Mouse (Mus musculus) hindbrain, embryonic 11.5 days (tissue): Measurements from ENCODE around the gene Miga1. TPM values are rescaled to one million over a fixed set of nuclear protein-coding genes. Genes with fewer than 3 reads are reported as not detected.
A peak's percentile ranks its signal among the peaks of the same experiment; 100 is the strongest.

Experiments
- ATAC-seq: fragments of 200-750 bp; cut with Nextera tagmentation; 2 replicates; pipeline ENCODE4 v1.8.0; 2017; ENCODE audit warnings: mild to moderate bottlenecking, moderate TSS enrichment, moderate library complexity; ENCODE audit not compliant: low FRiP score
- DNase-seq: peaks from one replicate; pipeline ENCODE4 v3.0.0-alpha.2; 2015; ENCODE audit warnings: low spot score
- H3K27ac ChIP-seq: fragments of 300-500 bp; sonication (generic); 2 replicates; pipeline ENCODE4 v1.5.1; 2014; ENCODE audit warnings: mild to moderate bottlenecking, low read depth, low read length
- H3K27me3 ChIP-seq: fragments of 300-500 bp; sonication (generic); 2 replicates; pipeline ENCODE4 v1.6.1; 2014; ENCODE audit warnings: mild to moderate bottlenecking, low read length, moderate library complexity, mixed read lengths; ENCODE audit not compliant: control insufficient read depth, insufficient read depth
- H3K36me3 ChIP-seq: fragments of 300-500 bp; sonication (generic); 2 replicates; pipeline ENCODE4 v1.6.1; 2014; ENCODE audit warnings: mild to moderate bottlenecking, low read length, moderate library complexity, mixed read lengths; ENCODE audit not compliant: control insufficient read depth, insufficient read depth
- H3K4me1 ChIP-seq: fragments of 300-500 bp; sonication (generic); replicated peaks from 2 replicates; pipeline ENCODE4 v1.6.1; 2014; ENCODE audit warnings: low read length, mixed read lengths; ENCODE audit not compliant: control insufficient read depth, insufficient read depth
- H3K4me2 ChIP-seq: fragments of 300-500 bp; sonication (generic); replicated peaks from 2 replicates; pipeline ENCODE4 v1.6.1; 2014; ENCODE audit warnings: mild to moderate bottlenecking, low read depth, low read length
- H3K4me3 ChIP-seq: fragments of 300-500 bp; sonication (generic); 2 replicates; pipeline ENCODE4 v1.5.1; 2014; ENCODE audit warnings: low read depth, low read length
- H3K9ac ChIP-seq: fragments of 300-500 bp; sonication (generic); 2 replicates; pipeline ENCODE4 v1.6.1; 2014; ENCODE audit warnings: low read depth, low read length
- H3K9me3 ChIP-seq: fragments of 300-500 bp; sonication (generic); 2 replicates; pipeline ENCODE4 v1.6.1; 2016; ENCODE audit warnings: low read length; ENCODE audit not compliant: control insufficient read depth
- WGBS: fragments of 180-500 bp; shearing (Covaris S2); extraction: QIAGEN DNeasy Blood & Tissue Kit; methylation state at CpG from one replicate; pipeline ENCODE4 v1.1.7; 2014; 5-methylcytosine and 5-hydroxymethylcytosine counted together
- polyA plus RNA-seq: library from polyadenylated mRNA; unstranded; fragments of >200 nt; fragmentation: Nextera tagmentation; extraction: Ambion mirVana; gene quantifications from 2 replicates; pipeline ENCODE4 v1.2.1, GENCODE M21; 2014

Gene Miga1
- polyA plus RNA-seq, 1 experiment from 2014 or later: 21.4 TPM

- Histone ChIP-seq H3K9ac (no peak overlapping the region), H3K9me3 (no peaks in the 10 kb centered on the region), H3K36me3 (no peaks in the 10 kb centered on the region), H3K4me1 (peaks cover 2% of the 10 kb centered on the region; the same call in 1 of the 2 replicates), H3K4me2 (no peak overlapping the region), H3K27ac (no peak overlapping the region), H3K4me3 (no peak overlapping the region), H3K27me3 (no peaks in the 10 kb centered on the region)
- no peak for ATAC-seq
- 89% methylated on average over 3 of the region's 3 CpGs for WGBS
- no peak for DNase-seq
Observed at GRCm38 (mm10) chr3:152257528-152257927, 82.7 kb downstream of the Miga1 start.

GRCm38 (mm10) chr3:152250487-152250886 is 89.7 kb downstream of the Miga1 start:
- WGBS: 90% methylated on average over 1 of the region's 1 CpGs
- Histone ChIP-seq H3K9me3 (no peaks in the 10 kb centered on the region), H3K4me2 (no peak overlapping the region), H3K9ac (no peak overlapping the region), H3K4me1 (no peaks in the 10 kb centered on the region), H3K4me3 (no peak overlapping the region), H3K36me3 (no peaks in the 10 kb centered on the region), H3K27me3 (no peaks in the 10 kb centered on the region), H3K27ac (no peak overlapping the region)
- ATAC-seq: no peak
- DNase-seq: no peak

GRCm38 (mm10) chr3:152247708-152248107 is 92.5 kb downstream of the Miga1 start:
- ATAC-seq (no peak), DNase-seq (no peak)
- Histone ChIP-seq H3K4me2 (no peak overlapping the region), H3K4me1 (no peaks in the 10 kb centered on the region), H3K36me3 (no peaks in the 10 kb centered on the region), H3K27me3 (no peaks in the 10 kb centered on the region), H3K9ac (no peak overlapping the region), H3K4me3 (no peak overlapping the region), H3K27ac (no peak overlapping the region), H3K9me3 (no peaks in the 10 kb centered on the region)
- WGBS: 90% methylated on average over 12 of the region's 12 CpGs

GRCm38 (mm10) chr3:152245273-152245910 is 94.8 kb downstream of the Miga1 start:
- Histone ChIP-seq H3K9ac (no peak overlapping the region), H3K9me3 (no peaks in the 10 kb centered on the region)
- WGBS: 81% methylated on average over 5 of the region's 5 CpGs

GRCm38 (mm10) chr3:152243304-152243703 is 96.9 kb downstream of the Miga1 start:
- Histone ChIP-seq H3K4me1 (no peaks in the 10 kb centered on the region), H3K4me3 (no peak overlapping the region), H3K36me3 (no peaks in the 10 kb centered on the region), H3K9ac (no peak overlapping the region), H3K4me2 (no peak overlapping the region), H3K27me3 (no peaks in the 10 kb centered on the region), H3K9me3 (no peaks in the 10 kb centered on the region), H3K27ac (no peak overlapping the region)
- WGBS: 77% methylated on average over 4 of the region's 4 CpGs
- ATAC-seq: no peak
- no peak for DNase-seq

More at GRCm38 (mm10) chr3:152245273-152245910, 94.8 kb downstream of the Miga1 start:
- no peak overlapping the region for H3K4me2 ChIP-seq
- no peak for DNase-seq
- no peaks in the 10 kb centered on the region for H3K27me3 ChIP-seq
- H3K27ac ChIP-seq: no peak overlapping the region
- ATAC-seq: no peak
- H3K36me3 ChIP-seq: no peaks in the 10 kb centered on the region
- H3K4me3 ChIP-seq: no peak overlapping the region
- H3K4me1 ChIP-seq: no peaks in the 10 kb centered on the region

- H3K9ac ChIP-seq: no peak overlapping the region
- H3K27ac ChIP-seq: no peak overlapping the region
- no peak for ATAC-seq
- no peak overlapping the region for H3K4me2 ChIP-seq
- WGBS: 82% methylated on average over 3 of the region's 3 CpGs
- H3K27me3 ChIP-seq: no peaks in the 10 kb centered on the region
- no peaks in the 10 kb centered on the region for H3K36me3 ChIP-seq
- no peaks in the 10 kb centered on the region for H3K9me3 ChIP-seq
- DNase-seq: no peak
- H3K4me3 ChIP-seq: no peak overlapping the region
- no peaks in the 10 kb centered on the region for H3K4me1 ChIP-seq
Observed at GRCm38 (mm10) chr3:152241098-152241497, 99.1 kb downstream of the Miga1 start.

GRCm38 (mm10) chr3:152239592-152239991 is 100.6 kb downstream of the Miga1 start:
- 0 out of 2 replicates have a peak, but pooled peaks have one; percentile 41 for ATAC-seq
- 95% methylated on average over 1 of the region's 1 CpGs for WGBS

GRCm38 (mm10) chr3:152238836-152239235 is 101.4 kb downstream of the Miga1 start:
- H3K4me2 ChIP-seq: no peak overlapping the region
- H3K27ac ChIP-seq: no peak overlapping the region
- H3K4me1 ChIP-seq: no peaks in the 10 kb centered on the region
- DNase-seq (no peak), ATAC-seq (no peak)
- no peak overlapping the region for H3K9ac ChIP-seq
- H3K9me3 ChIP-seq: no peaks in the 10 kb centered on the region
- H3K4me3 ChIP-seq: no peak overlapping the region
- 70% methylated on average over 2 of the region's 2 CpGs for WGBS
- H3K27me3 ChIP-seq: no peaks in the 10 kb centered on the region
- H3K36me3 ChIP-seq: no peaks in the 10 kb centered on the region

More at GRCm38 (mm10) chr3:152239592-152239991, 100.6 kb downstream of the Miga1 start:
- no peak overlapping the region for H3K4me2 ChIP-seq
- H3K4me3 ChIP-seq: no peak overlapping the region
- H3K9me3 ChIP-seq: no peaks in the 10 kb centered on the region
- no peak overlapping the region for H3K9ac ChIP-seq
- H3K4me1 ChIP-seq: no peaks in the 10 kb centered on the region
- H3K27me3 ChIP-seq: no peaks in the 10 kb centered on the region
- DNase-seq: no peak
- H3K27ac ChIP-seq: no peak overlapping the region
- H3K36me3 ChIP-seq: no peaks in the 10 kb centered on the region

GRCm38 (mm10) chr3:152235805-152236204 is 104.4 kb downstream of the Miga1 start:
- H3K9ac ChIP-seq: no peak overlapping the region
- H3K9me3 ChIP-seq: no peaks in the 10 kb centered on the region
- ATAC-seq (no peak), DNase-seq (no peak)
- no peak overlapping the region for H3K4me2 ChIP-seq
- no peaks in the 10 kb centered on the region for H3K4me1 ChIP-seq
- WGBS: 98% methylated on average over 1 of the region's 1 CpGs
- no peak overlapping the region for H3K4me3 ChIP-seq
- H3K36me3 ChIP-seq: peaks cover 2% of the 10 kb centered on the region; the same call in 1 of the 2 replicates
- no peaks in the 10 kb centered on the region for H3K27me3 ChIP-seq
- no peak overlapping the region for H3K27ac ChIP-seq
